Mouse (Mus musculus) liver, postnatal 0 days (tissue): ENCODE data around the gene Il33.

Source experiments
- CTCF ChIP-seq: sonication (generic); IDR thresholded peaks from 2 replicates; pipeline ENCODE4 v1.5.1; 2016; ENCODE audit warnings: antibody characterized with exemption, low read depth
- EP300 ChIP-seq: IDR thresholded peaks from 2 replicates; pipeline ENCODE4 v1.6.1; 2016; ENCODE audit warnings: antibody characterized with exemption, low read depth, mild to moderate bottlenecking

- no peak for TF ChIP-seq CTCF
- no peak for TF ChIP-seq EP300
Observed at GRCm38 (mm10) chr19:29941208-29941607, 16.3 kb downstream of the Il33 start.
